Mouse (Mus musculus): Measurements from ENCODE around the gene Acss1.

The Acss1 gene

DNA sequence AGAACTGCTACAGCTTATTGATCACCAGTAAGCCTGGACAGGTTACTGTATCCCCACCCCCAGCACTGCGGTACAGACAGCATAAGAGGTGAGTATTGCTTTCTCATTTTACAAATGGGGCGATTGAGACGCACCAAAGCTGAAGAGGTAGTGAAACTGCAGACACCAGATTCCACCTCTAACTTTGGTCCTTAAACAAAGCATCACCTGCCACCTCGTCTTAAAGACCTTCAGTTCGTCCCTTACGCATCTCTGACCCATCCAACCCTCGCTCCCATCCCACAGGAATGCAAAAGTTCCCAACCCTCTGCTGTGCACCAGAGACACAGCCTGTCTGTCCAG is 1.6 kb downstream of the Acss1 start:
- DNase-seq (ENCODE audit: low read depth, low spot score), result peak; percentile 89

DNA sequence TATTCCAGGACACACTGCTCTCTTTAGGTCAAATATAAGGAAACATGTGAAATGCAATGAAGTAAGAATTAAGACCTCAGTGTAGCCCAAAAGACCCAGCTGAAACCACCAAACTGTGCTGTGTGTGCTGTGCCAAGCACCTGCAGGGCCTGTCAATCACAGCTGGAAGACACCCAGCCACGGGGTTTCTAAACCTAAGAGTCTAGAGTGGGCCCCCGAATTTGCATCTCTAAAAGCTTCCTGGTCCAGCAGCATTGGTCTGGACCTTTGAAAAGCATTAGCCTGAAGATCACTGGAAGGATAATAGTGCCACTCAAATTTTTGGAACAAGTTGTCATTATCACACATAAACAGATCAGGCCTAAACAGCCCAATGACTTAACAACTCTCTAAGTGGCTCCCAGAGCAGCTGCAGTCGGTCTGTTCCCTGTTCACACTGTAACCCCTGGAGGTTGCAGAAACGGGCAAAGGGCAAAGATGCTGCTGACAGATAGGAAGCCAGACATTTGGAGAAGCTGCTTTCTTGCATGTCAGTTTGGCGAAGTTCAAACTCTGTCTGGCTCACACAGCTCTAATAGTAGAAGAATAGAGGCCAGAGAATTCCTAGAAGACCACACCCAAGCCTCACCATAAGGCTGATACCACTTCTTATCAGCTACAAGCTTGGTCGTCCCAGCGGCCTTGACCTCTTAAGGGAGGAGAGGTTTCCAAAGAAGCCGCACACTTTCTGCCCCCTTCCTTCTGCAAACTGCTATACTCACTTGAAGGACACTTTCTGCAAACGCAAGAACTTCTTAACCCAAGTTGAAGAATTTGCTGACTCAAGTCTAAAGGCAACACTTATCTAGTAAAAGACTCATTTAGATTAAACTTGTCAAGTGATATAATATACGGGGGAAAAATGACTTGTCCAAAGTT is 2.5 kb downstream of the Acss1 start:
- peak; percentile 90 for DNase-seq (ENCODE audit: low read depth, low spot score)

DNA sequence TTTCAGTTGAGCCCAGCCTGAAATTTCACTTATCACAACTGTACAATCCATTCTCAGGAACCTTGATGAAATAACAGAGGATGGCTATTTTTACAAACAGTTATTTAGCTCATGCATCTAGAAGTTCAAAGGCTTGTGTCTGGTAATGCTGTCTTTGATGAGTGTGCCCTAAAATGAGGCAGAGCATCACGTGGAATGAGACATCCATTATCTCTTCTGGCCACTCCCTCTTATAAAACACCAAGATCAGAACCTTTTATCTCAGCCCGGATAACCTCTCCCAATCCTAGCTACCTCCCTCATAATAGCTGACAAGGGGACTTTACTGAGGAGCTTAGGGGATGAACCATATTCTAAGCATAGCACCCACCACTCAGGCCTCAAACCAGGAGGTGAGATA is 3.3 kb downstream of the Acss1 start:
- DNase-seq (ENCODE audit: low read depth, low spot score), result peak; percentile 11

DNA sequence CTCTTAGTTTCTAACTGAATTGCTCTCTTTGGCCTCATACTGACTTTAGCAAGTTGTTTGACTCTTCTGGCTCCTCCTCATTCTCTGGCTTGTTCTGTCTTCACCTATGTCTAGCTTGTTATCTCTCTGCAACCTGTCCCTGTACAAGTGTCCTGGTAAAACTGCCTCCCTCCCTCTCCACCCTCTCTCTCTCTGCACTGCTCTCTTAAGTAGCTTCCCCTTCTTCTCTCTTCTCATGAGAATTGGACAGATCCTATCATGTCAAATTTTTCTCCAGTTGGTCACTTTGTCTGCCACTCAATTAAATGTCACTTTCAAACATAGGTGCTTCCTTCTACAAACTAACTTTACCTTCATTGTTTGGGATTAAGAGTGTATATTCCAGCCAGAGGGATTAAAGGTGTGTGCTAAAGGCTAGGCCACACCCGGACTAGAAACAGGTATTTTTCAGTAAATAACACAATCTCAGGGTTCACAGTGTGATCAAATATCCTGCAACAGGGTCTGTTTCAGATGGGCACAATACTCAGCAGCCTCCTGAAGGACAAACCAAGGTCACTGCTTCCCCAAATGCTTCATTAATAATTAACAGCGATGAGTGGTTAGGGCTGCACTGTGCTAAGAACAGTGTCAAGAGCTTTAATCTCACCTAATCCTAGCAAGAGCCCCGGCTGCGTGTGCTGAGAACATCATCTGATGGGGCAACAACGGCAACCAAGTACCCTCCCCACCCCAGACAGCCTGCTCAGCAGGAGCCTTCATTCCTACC is 4.0 kb downstream of the Acss1 start:
- DNase-seq (ENCODE audit: low read depth, low spot score), result peak; percentile 9

DNA sequence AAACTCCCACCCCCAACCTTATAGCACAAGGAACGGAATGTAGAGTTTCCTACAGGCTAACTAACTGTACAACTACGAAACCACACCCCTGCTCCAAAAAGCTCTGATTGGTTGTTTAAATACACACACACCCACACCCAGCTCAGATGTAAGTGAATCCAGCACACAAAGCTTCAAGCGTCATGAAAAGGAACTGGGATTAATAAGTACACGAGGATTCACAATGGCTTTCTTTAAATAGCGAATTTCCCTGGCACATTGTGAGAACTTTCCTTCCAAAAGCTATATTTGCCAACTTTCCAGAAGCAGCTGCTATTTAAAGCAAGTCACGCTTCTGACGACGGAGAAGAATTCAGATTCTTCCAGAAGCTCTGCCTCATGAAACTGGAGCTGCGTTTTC is 5.0 kb downstream of the Acss1 start:
- no peak for DNase-seq (ENCODE audit: low read depth, low spot score)

DNA sequence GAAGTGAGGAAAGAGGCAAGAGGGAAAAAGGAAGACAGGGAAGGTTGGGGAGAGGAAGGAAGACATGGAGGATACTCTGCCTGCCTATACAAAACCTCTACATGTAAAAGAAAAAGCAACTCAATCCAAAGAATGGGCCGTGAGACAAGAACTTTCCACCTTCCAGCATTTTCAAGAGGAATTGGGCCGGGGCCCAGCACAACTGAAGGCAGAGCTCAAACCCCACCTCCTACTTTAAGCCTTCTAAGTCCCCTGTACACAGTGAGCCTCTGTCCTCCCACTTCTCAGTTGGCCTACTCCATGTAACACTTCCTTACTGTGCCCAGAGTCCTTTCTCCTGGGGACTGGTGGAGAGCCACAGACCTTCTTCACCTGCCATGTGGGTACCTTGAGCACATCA is 6.3 kb downstream of the Acss1 start:
- DNase-seq (ENCODE audit: low read depth, low spot score), result no peak

DNA sequence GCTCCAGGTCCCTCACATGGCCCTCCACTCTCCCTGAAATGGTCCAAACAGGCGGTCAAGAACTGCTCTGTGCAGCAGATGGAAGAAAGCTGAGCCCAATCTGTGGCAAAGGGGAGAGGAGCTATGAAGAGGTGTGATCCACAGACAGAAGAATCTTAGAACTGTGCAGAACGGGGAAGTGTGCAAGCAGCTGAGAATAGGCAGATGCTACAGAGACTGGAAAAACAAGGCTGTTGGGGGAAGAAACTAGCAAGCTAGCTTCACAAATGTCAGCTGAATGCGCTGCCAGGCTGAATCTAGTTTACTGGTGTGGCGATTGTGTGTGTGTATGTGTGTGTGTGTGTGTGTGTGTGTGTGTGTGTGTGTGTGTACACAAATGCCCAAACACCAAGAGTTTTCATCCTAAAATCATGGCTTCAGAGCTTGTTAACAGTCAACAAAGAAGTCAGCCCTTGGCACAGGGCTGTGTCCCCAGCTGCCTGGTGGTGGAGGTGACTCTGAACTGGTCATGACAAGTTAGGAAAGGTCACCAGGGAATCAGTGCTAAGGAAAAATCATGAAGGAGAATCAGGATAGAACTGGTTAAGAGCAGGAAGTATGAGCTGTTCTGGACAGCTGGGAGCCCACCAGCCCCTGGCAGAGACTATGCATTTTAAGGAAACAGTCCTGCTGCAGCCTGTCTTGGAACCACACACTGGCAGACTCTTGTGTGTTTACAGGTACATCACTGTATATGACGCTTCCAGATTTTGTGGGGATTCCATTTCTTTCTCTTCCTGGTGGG is 7.4 kb downstream of the Acss1 start:
- no peak for DNase-seq (ENCODE audit: low read depth, low spot score)

DNA sequence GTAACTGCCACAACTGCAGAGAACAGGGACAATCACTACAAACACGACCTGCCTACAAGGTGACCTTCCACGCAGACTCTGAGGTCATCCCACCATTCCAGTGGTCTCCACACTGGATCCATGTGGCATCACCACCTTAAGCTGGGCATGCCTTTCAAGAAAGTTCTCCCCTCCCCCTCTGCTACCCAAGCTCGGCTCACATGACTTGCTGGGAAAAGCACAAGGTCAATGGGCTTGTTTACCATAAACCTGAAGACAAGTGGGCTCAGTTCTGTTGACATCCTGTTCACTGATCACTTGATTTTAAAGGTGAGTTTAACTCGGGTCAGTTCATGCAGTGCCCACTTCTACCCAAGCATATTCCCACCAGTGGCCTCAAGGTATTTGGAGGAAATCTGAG is 8.3 kb downstream of the Acss1 start:
- no peak for DNase-seq (ENCODE audit: low read depth, low spot score)

DNA sequence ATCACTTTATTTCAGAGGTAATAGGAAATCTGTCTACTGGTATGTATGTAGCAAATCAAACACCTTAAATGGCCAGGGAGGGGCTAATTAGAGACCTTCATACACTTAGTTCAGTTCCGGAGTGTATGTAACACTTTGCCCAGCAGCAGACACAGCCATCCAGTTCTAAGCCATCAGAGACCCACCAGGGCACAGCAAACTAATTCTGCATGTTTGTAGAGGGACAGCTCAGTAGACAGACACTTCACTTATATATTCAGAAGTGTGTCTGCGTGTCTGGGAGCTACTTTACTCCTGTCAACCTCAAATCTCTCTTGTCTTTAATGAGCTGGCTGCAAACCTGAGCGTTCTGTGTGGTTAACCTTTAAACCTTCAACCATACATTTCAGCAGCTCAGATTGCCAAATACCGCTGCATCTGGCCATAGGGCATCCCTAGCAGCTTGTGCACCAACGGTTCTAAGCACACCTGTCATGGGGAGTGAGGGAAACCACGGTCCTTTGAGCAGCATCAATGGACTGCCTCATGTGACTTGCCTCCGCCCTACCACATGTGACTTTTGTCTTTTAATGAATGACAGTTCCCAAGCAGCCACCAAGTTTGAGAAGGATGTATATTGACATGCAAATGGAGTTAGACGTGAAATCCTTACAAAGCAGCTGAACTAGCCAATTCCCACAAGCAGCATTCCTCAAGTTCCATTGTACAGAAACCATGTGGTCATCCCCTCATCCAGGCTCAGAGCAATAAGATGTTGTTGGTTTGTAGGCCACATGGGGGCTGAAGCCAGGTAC is 11.1 kb downstream of the Acss1 start:
- no peak for DNase-seq (ENCODE audit: low read depth, low spot score)

DNA sequence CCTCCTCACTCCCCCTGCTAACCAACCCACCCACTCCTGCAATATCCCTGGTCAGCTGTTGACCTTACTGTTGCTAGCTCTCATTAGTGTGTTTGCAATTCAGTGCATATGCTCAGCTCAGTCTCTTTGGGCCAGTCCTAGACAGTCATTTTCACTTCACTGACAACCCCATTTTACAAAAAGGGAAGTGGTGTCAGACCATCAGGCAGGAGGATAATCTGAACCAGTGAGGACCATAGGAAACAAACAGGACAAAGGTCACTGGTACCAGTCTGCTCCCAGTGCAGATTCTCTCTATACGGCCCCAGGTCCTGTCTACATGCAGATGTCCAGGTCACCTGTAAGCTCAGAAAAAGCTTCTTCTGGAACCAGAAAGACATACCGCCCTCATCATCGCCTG is 12.2 kb downstream of the Acss1 start:
- DNase-seq (ENCODE audit: low read depth, low spot score), result peak; percentile 32

DNA sequence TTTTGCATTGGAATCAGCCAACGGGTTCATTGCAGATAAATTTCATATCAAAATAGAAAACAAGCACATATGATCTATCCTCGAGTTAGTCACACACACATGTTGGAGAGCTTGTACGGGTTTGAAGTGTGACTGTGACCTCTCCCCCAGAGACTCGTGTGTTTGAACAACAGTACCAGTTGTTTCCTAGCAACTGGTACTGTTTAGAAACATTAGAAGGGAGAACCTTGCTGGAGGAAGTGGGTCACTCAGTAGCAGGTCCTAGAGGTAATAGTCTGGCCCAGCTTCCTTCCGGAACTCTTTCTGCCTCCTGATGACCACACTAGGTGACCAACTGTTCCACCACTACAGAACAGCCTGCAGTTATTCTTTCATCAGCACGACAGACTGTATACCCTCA is 13.0 kb downstream of the Acss1 start:
- DNase-seq (ENCODE audit: low read depth, low spot score), result no peak

DNA sequence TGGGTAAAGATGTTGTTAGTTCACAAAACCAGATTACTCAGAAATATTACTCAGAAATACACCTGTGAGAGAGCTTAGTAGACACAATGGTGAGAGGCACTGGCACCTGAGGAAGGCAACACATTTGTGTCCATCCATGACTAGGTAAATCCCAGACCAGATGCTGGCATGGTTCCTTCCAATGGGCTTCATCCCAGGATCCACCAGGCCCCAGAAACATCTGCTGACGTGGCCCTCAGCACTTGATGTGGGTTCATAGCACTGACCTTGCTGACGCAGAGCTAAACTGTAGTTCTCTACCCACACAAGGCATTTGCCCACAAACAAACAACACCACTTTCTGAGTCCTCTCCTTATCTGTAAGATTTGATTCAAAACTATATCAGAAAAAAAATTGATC is 13.5 kb downstream of the Acss1 start:
- DNase-seq (ENCODE audit: low read depth, low spot score), result no peak

DNA sequence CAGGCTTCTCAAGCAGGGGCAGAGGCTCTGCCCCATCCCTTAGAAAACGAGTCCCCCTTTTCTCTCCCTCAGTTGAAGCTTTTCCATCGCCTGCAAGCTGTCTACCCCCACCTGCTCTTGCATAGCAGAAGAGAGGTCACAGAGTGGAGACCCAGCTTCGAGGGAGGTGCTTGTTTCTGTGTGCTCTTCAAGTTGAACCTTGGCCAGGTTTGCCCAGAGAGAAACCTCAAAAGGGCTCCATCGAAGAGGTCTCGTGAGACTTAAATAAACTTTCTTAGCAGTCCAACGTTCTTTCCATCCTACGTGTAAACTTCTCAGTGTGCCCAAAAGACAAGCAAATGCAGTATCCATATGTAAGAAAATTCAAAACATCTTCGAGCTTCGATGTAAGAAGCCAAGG is 16.9 kb downstream of the Acss1 start:
- DNase-seq (ENCODE audit: low read depth, low spot score), result no peak

DNA sequence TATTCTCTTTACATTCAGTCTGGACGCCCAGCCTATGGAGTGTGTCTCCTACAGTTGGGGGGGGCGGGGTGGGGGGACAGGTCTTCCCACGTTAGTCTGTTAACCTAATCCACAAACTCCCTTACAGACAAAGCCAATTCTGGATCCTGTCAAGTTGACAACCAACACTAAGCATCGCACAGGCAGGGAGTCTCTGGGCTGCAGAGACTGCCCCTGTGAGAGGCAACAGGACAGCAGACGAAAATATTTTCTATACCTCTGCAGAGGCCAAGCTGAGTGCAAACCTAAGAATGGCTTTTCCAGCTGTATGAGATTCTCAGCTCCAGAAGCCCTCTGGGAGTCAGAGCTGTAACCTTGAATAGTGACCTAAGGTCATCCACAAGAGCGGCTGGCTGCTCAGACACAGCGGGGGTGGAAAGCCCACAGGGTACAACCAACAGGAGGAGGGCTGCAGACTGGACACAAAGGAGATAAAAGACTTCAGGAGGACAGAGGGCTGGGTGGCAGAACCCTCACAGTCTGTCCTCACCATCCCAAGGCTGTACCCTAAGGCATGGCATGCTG is 17.7 kb downstream of the Acss1 start:
- no peak for DNase-seq (ENCODE audit: low read depth, low spot score)

DNA sequence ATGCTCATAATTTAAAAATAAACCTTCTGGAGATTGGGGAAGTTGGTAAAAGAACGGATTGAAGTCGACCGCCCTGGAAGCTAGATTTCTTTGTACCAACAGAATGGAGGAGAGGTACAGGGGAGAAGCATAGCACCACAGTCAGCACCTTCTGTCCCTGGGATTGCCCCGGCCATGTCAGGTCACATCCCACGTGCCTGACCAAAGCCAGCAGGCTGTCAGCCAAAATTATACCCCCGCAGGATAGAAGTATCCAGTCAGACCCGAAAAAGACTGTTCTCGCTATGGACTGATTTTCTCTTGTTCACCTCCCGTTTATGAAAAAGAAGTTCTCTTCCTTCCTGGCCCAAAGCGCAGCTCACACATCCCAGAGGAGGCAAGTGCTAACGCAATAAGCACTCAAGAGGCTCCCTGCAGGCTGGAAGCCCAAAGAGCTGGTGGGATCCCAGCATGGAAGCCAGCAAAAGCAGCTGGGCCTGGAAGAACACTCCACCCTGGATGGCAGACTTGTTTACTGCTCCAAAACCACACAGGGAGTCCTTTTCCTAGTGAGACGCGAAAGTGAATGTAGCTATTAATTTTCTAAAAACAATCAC is 19.9 kb downstream of the Acss1 start:
- DNase-seq (ENCODE audit: low read depth, low spot score), result no peak

DNA sequence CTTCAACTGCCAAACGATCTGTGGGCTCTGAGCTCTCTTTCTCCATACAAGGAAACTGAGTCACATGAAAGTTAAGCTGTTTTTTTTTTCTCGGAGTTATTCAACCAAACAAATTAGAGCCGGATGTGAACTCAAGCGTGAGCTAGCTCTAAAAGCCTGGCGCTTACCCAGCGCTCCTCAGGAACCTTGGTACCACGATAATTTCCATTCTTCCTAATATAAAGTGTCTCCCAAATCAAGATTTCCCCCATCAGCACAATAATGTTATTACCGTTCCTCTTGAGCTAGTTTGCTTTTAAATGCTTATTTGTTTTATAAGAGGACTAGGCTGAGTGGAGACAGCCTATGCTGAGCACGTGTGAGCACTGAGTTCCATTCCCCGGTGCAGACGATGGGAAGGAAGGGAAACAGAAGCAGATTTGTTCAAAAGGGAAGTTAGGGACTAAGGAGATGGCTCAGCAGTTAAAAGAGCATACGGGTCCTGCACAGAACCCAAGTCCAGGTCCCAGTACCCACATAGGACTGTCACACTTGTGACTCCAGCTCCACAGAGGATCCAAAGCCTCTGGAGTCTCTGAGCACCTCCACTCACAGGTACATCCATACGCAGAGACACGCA is 20.5 kb downstream of the Acss1 start:
- no peak for DNase-seq (ENCODE audit: low read depth, low spot score)

DNA sequence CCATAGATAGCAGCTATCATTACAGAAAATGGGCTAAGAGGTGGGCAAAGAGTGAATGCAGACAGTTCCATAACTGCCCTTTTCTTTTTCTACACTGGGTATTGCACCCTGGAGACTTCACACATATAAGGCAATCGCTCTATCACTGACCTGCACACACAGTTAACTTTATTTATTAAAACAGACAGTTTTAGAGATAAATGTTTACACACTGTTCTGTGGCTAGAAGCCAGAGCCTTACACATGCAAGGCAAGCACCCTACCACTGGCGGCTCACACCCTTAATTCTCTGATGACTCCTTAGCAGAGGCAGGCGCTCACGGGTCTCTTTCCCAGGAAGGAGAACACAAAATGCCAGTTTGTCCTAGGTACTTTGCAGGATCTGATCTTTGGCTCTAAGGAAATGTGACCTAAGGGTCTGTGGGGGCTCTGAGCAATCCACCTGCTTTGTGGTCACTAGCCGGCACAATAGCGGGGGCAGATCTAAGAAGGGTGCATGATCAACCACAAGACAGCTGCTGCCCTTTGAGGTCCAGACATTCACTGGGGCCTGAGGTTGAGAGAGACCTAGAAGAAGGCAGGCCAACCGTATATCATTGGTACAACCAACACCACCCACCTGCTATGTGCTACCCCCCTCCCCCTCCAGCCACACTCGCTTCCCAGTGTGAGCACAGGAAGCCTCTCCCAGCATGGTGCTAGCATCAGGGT is 21.7 kb downstream of the Acss1 start:
- no peak for DNase-seq (ENCODE audit: low read depth, low spot score)

DNA sequence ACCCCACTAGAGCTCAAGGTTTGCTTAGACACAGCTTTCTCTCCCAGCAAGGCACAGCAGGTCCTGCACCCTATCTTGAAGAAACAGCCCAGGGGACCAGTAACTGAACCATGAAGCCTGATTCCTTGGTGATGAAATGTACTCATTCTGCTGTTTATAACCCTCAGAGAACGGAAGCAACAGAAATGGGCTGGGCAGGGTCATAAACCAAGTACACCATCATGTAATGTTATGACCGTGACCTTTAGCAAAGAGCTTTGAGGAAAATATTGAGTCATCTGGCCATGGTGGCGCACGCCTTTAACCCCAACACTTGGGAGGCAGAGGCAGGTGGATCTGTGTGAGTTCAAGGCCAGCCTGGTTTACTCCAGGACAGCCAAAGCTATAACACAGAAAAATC is 23.1 kb downstream of the Acss1 start:
- DNase-seq (ENCODE audit: low read depth, low spot score), result no peak

DNA sequence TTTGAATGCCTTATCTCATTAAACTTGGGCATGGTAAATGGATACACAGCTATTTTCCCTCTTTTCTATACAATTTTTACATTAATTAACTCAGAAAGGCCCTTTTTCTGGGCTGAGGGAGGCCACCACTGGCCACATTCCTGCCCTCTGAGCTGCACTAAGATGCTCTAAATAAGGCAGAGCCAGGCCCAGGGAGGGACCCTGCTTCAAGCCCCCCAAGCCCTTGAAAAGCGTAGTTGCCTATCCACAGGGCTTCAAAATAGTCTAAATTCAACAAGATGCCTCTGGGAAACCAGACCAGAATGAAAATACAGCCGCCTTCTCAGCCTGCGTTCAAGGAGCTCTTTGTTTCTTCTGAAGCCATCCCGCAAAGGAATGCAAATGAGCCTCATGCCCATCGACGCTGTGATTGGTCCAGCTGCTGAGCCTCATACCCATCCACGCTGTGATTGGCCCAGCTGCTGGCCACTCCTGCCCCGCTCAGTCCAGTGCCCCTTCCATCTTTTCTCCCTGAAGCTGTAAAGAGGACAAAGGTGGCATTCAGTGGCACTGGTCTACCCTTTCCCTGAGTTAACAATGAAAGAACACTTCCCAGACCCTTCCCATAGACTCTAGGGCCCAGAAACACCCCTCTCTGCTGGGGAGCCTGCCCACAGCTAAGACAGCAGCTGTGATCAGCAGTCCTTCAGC is 24.4 kb downstream of the Acss1 start:
- no peak for DNase-seq (ENCODE audit: low read depth, low spot score)

Data from A20 (cell line).